ENCODE assay signal across 27 mouse cellular contexts in the genomic region with DNA sequence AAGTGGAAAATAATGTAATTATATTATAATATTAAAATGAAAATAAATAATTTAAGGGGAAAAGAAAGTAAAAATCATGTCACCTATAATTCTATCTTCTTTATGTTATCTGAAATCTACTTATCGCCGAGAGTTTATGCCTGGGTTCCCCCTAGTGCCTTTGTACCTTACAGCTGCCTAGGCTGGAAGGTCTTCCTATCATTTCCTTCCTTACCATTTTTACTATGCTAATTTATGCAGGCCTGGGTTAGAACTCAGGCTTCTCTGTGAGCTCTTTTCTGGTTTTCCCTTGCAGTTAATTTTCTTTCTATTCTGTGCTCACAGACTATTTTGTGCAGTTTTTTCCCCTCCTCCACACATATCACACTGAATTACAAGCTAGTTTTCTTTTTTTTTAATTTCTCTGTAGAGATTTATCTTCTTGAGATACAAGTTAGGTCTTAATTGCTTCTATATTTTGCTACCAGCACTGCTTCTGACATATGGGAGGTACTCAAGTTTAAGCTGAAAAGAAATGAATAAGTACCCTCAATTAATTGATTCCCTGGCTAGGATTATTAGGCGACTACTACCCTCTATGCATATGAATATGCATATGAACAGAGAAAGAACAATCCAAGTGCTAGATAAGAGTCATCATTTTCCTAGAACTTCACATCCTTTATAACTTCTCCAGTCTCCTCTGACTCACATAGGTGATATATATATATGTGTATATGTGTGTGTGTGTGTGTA.
DNase-seq lines count a peak whose midpoint lies in the region; ATAC-seq lines count a peak whose summit lies in the region.
"Had no signal": no experiment of that assay in that cellular context is flagged by ENCODE, and none has a peak within 500 bp of the region (broad histone marks: within the 10 kb centered on the region; RNA-seq: fewer than 3 reads in every experiment).

No protein-coding gene starts in this region.

- H3K4me1 ChIP-seq in midbrain, embryonic 13.5 days (replicated peaks), result no peaks in the 10 kb centered on the region
- no peaks in the 10 kb centered on the region for H3K4me1 ChIP-seq in midbrain, embryonic 10.5 days
- H3K4me1 ChIP-seq: embryonic facial prominence, embryonic 15.5 days; heart, embryonic 13.5 days; hindbrain, embryonic 13.5 days; kidney, embryonic 15.5 days; limb, embryonic 12.5 days; liver, embryonic 15.5 days; midbrain, embryonic 12.5 days; neural tube, embryonic 12.5 days had no signal

- H3K9ac ChIP-seq in midbrain, embryonic 13.5 days (replicated peaks), result no peak overlapping the region
- H3K9ac ChIP-seq: embryonic facial prominence, embryonic 15.5 days; heart, embryonic 13.5 days; hindbrain, embryonic 13.5 days; kidney, embryonic 15.5 days; limb, embryonic 12.5 days; liver, embryonic 15.5 days; lung, embryonic 14.5 days; midbrain, embryonic 12.5 days; neural tube, embryonic 12.5 days had no signal

- H3K27me3 ChIP-seq in midbrain, embryonic 13.5 days, result no peaks in the 10 kb centered on the region
- no peaks in the 10 kb centered on the region for H3K27me3 ChIP-seq in midbrain, embryonic 10.5 days (ENCODE audit: low read depth, poor library complexity, severe bottlenecking)
- H3K27me3 ChIP-seq: embryonic facial prominence, embryonic 15.5 days; heart, embryonic 13.5 days; hindbrain, embryonic 13.5 days; kidney, embryonic 15.5 days; limb, embryonic 12.5 days; liver, embryonic 15.5 days; midbrain, embryonic 12.5 days; neural tube, embryonic 12.5 days had no signal

- H3K27ac ChIP-seq in midbrain, embryonic 13.5 days, result no peak overlapping the region
- H3K27ac ChIP-seq in midbrain, embryonic 10.5 days (replicated peaks), result no peak overlapping the region
- H3K27ac ChIP-seq: embryonic facial prominence, embryonic 15.5 days; heart, embryonic 13.5 days; hindbrain, embryonic 13.5 days; kidney, embryonic 15.5 days; left cerebral cortex, adult 2 months; limb, embryonic 12.5 days; liver, embryonic 15.5 days; midbrain, embryonic 12.5 days; neural tube, embryonic 12.5 days had no signal

- H3K36me3 ChIP-seq in midbrain, embryonic 13.5 days, result no peaks in the 10 kb centered on the region
- H3K36me3 ChIP-seq in midbrain, embryonic 10.5 days, result no peaks in the 10 kb centered on the region
- H3K36me3 ChIP-seq: embryonic facial prominence, embryonic 15.5 days; heart, embryonic 13.5 days; hindbrain, embryonic 13.5 days; kidney, embryonic 15.5 days; limb, embryonic 12.5 days; liver, embryonic 15.5 days; midbrain, embryonic 12.5 days; neural tube, embryonic 12.5 days had no signal

- WGBS in midbrain, embryonic 13.5 days, result 65% methylated on average over 3 of the region's 3 CpGs
- 68% methylated on average over 3 of the region's 3 CpGs for WGBS in midbrain, embryonic 10.5 days

- DNase-seq in frontal cortex, postnatal 10 days (ENCODE audit: low spot score in 2 of 2), result no peak
- no peak for DNase-seq in midbrain, embryonic 10.5 days (ENCODE audit: low spot score)
- DNase-seq in brain, embryonic 18.5 days (ENCODE audit: low read depth, low spot score), result peak; percentile 18
- no peak for DNase-seq in layer of hippocampus, adult 9-10 months (ENCODE audit: low spot score)
- no peak for DNase-seq in heart, postnatal 36 days
- DNase-seq: adrenal gland, postnatal 14 days; cerebellum, adult 2 months; cerebellum, postnatal 14 days; heart, postnatal 10 days; kidney, adult 18-20 months; kidney, postnatal 25 days; lung, embryonic 14.5 days; lung, postnatal 14 days; thymus, postnatal 4 days had no signal

- intact Hi-C loops in heart, postnatal 36 days (cut with DNase I), result no loop called here

- H3K9me3 ChIP-seq in midbrain, embryonic 13.5 days, result no peaks in the 10 kb centered on the region
- H3K9me3 ChIP-seq in midbrain, embryonic 10.5 days (replicated peaks), result no peaks in the 10 kb centered on the region
- H3K9me3 ChIP-seq: embryonic facial prominence, embryonic 15.5 days; heart, embryonic 13.5 days; hindbrain, embryonic 13.5 days; kidney, embryonic 15.5 days; limb, embryonic 12.5 days; liver, embryonic 15.5 days; midbrain, embryonic 12.5 days; neural tube, embryonic 12.5 days had no signal

- H3K4me3 ChIP-seq in midbrain, embryonic 13.5 days (replicated peaks), result no peak overlapping the region
- H3K4me3 ChIP-seq in midbrain, embryonic 10.5 days, result no peak overlapping the region
- H3K4me3 ChIP-seq: embryonic facial prominence, embryonic 15.5 days; heart, embryonic 13.5 days; hindbrain, embryonic 13.5 days; kidney, embryonic 15.5 days; left cerebral cortex, adult 2 months; limb, embryonic 12.5 days; liver, embryonic 15.5 days; midbrain, embryonic 12.5 days; myocyte; neural tube, embryonic 12.5 days had no signal

- no peak overlapping the region for H3K4me2 ChIP-seq in midbrain, embryonic 13.5 days (replicated peaks)
- H3K4me2 ChIP-seq: embryonic facial prominence, embryonic 15.5 days; heart, embryonic 13.5 days; hindbrain, embryonic 13.5 days; kidney, embryonic 15.5 days; limb, embryonic 12.5 days; liver, embryonic 15.5 days; lung, embryonic 14.5 days; midbrain, embryonic 12.5 days; neural tube, embryonic 12.5 days had no signal

- 0 out of 2 replicates have a peak, but pooled peaks have one; percentile 44 for ATAC-seq in frontal cortex, adult (ENCODE audit: low TSS enrichment)
- peak; percentile 62; the same call in 1 of the 2 replicates for ATAC-seq in midbrain, embryonic 13.5 days
- ATAC-seq: CD4-positive, CD25-positive, alpha-beta regulatory T cell, adult 4 months had no signal
